In the genomic region with DNA sequence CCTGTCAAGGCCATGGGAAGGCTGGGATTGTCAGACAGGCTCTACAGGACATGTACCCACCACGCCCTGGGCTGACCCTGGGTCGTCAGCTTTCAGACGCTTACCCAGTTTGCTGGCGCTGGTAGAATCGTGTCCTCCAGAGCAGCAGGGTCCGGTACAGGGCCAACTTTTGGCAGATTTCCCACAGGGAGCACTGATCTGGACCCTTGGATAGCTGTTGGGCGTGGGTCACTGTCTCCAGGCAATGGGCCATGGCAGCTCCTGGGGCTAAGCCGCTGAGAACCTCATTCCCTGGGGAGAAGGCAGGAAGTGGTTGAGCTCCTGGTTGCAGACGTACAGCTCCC, we compare ENCODE assay signal across 9 mouse cellular contexts. TPM values are rescaled to one million over a fixed set of nuclear protein-coding genes. Genes with fewer than 3 reads are reported as not detected.
DNase-seq lines count a peak whose midpoint lies in the region; TF ChIP-seq lines count a peak whose summit lies in the region.
"Had no signal": no experiment of that assay in that cellular context is flagged by ENCODE, and none has a peak within 500 bp of the region (broad histone marks: within the 10 kb centered on the region; RNA-seq: fewer than 3 reads in every experiment).

No protein-coding gene starts in this region.

- peak overlapping the region; percentile 32 for H3K4me3 ChIP-seq in brown adipose tissue, adult 24 weeks (ENCODE audit: insufficient read depth, low read depth, low read length)
- no peak overlapping the region for H3K4me3 ChIP-seq in testis, adult 2 months (ENCODE audit: control insufficient read depth, low read depth, low read length)
- H3K4me3 ChIP-seq in thymus, adult 2 months (ENCODE audit: control insufficient read depth, insufficient read depth, low read length) = no peak overlapping the region

- H3K27me3 ChIP-seq in testis, adult 2 months (ENCODE audit: control insufficient read depth, insufficient read depth, low read length) = no peaks in the 10 kb centered on the region
- no peaks in the 10 kb centered on the region for H3K27me3 ChIP-seq in thymus, adult 2 months (ENCODE audit: control insufficient read depth, insufficient read depth, low read length)

- H3K27ac ChIP-seq in brown adipose tissue, adult 24 weeks (replicated peaks; ENCODE audit: low read depth, low read length) = peak overlapping the region; percentile 44
- peak overlapping the region; percentile 68 for H3K27ac ChIP-seq in testis, adult 2 months (ENCODE audit: control insufficient read depth, insufficient read depth, low read depth, low read length)
- H3K27ac ChIP-seq in thymus, adult 2 months (ENCODE audit: control insufficient read depth, insufficient read depth, low read length) = no peak overlapping the region

- TF ChIP-seq CTCF in testis, adult 2 months (IDR thresholded peaks at IDR 0.05; ENCODE audit: control insufficient read depth, insufficient read depth, insufficient replicate concordance, low read depth, low read length) = no peak
- no peak for TF ChIP-seq CTCF in thymus, adult 2 months (IDR thresholded peaks at IDR 0.05; ENCODE audit: borderline replicate concordance, control insufficient read depth, extremely low read depth, insufficient read depth, low read length, poor library complexity)

- H3K36me3 ChIP-seq in testis, adult 2 months (ENCODE audit: control insufficient read depth, insufficient read depth, low read length) = no peaks in the 10 kb centered on the region; the same call in 1 of the 2 replicates
- no peaks in the 10 kb centered on the region for H3K36me3 ChIP-seq in thymus, adult 2 months (ENCODE audit: control insufficient read depth, insufficient read depth, low read length)

- TF ChIP-seq POLR2A in testis, adult 2 months (IDR thresholded peaks at IDR 0.05; ENCODE audit: control insufficient read depth, low read depth, low read length) = no peak
- no peak for TF ChIP-seq POLR2A in thymus, adult 2 months (IDR thresholded peaks at IDR 0.05; ENCODE audit: control insufficient read depth, extremely low read depth, insufficient read depth, low read length, poor library complexity)

- H3K4me1 ChIP-seq in brown adipose tissue, adult 24 weeks (ENCODE audit: control insufficient read depth, insufficient read depth, insufficient read length, low read length) = peaks cover 12% of the 10 kb centered on the region
- peaks cover 14% of the 10 kb centered on the region; the same call in 1 of the 2 replicates for H3K4me1 ChIP-seq in testis, adult 2 months (ENCODE audit: control insufficient read depth, insufficient read depth, low read length)
- H3K4me1 ChIP-seq in thymus, adult 2 months (replicated peaks; ENCODE audit: control insufficient read depth, insufficient read depth, low read length) = no peaks in the 10 kb centered on the region

- WGBS in thymus, adult 2 months = 89% methylated on average over 9 of the region's 9 CpGs

- peak; percentile 38 for DNase-seq in lung, postnatal 10 days
- no peak for DNase-seq in lung, postnatal 36 days
- DNase-seq in kidney, adult 9 months = peak; percentile 82
- DNase-seq in thymus, adult 2 months = no peak
- no peak for DNase-seq in lung, postnatal 4 days
- DNase-seq: cerebellum, adult 11 months; right cerebral cortex, postnatal 14 days had no signal

RNA-seq across cellular contexts. Expression of a gene that starts 21.5 kb away (rescaled TPM):
- polyA plus RNA-seq in brown adipose tissue, adult 24 weeks (2012; ENCODE audit: insufficient read depth, insufficient read length, missing spikeins) = 8.1 and 8.2 TPM in 2 replicates
- polyA plus RNA-seq in testis, adult 2 months (2012; rRNA removed) = 45.2 and 45.4 TPM in 2 replicates
- 98.0 and 106 TPM in 2 replicates for polyA plus RNA-seq in thymus, adult 2 months (2012; rRNA removed)

RNA-seq across cellular contexts. Expression of a gene that starts 27.5 kb away (rescaled TPM):
- 5.7 and 6.9 TPM in 2 replicates for polyA plus RNA-seq in brown adipose tissue, adult 24 weeks (2012; ENCODE audit: insufficient read depth, insufficient read length, missing spikeins)
- polyA plus RNA-seq in testis, adult 2 months (2012; rRNA removed) = 31.8 and 34.7 TPM in 2 replicates
- polyA plus RNA-seq in thymus, adult 2 months (2012; rRNA removed) = 28.3 and 30.2 TPM in 2 replicates

RNA-seq across cellular contexts. Expression of a gene that starts 27.8 kb away (rescaled TPM):
- 5.0 and 5.7 TPM in 2 replicates for polyA plus RNA-seq in brown adipose tissue, adult 24 weeks (2012; ENCODE audit: insufficient read depth, insufficient read length, missing spikeins)
- 9.8 and 12.7 TPM in 2 replicates for polyA plus RNA-seq in testis, adult 2 months (2012; rRNA removed)
- polyA plus RNA-seq in thymus, adult 2 months (2012; rRNA removed) = 37.9 and 39.4 TPM in 2 replicates

Comparison
In these comparisons a context has a peak if more than half of its experiments do, and no peak if none do; other contexts are left out.
1. DNase-seq: peak in lung, postnatal 10 days (single experiment) and kidney, adult 9 months (single experiment); none in lung, postnatal 36 days (single experiment), thymus, adult 2 months (single experiment) and lung, postnatal 4 days (0 of 2).